Mouse (Mus musculus): Measurements from ENCODE around the gene Mvd. TPM values are rescaled to one million over a fixed set of nuclear protein-coding genes. Genes with fewer than 3 reads are reported as not detected.

Mvd gene
- total RNA-seq, 2 experiments from 2014 or later, result 20.1 to 20.3 TPM

- no peak for DNase-seq (ENCODE audit: low spot score in 2 of 2)
Measured at GRCm38 (mm10) chr8:122459218-122459900, 16.1 kb upstream of the Mvd start.

- DNase-seq (ENCODE audit: low spot score in 2 of 2), result no peak
Measured at GRCm38 (mm10) chr8:122457171-122457570, 13.9 kb upstream of the Mvd start.

GRCm38 (mm10) chr8:122454409-122454808 lies 11.2 kb upstream of the Mvd start:
- DNase-seq (ENCODE audit: low spot score in 2 of 2), result no peak

- DNase-seq (ENCODE audit: low spot score in 2 of 2), result no peak
Measured at GRCm38 (mm10) chr8:122452154-122452553, 8.9 kb upstream of the Mvd start.

GRCm38 (mm10) chr8:122451161-122451703 lies 8.0 kb upstream of the Mvd start:
- DNase-seq (ENCODE audit: low spot score in 2 of 2), result no peak

- DNase-seq (ENCODE audit: low spot score in 2 of 2), result no peak
Measured at GRCm38 (mm10) chr8:122445203-122445602, 2.0 kb upstream of the Mvd start.

- DNase-seq (ENCODE audit: low spot score in 2 of 2), result peak; percentile 78 to 80
Measured at GRCm38 (mm10) chr8:122444058-122444748, 981 bp upstream of the Mvd start.

- DNase-seq (ENCODE audit: low spot score in 2 of 2), result no peak
Measured at GRCm38 (mm10) chr8:122442781-122443180, 441 bp downstream of the Mvd start.

- no peak for DNase-seq (ENCODE audit: low spot score in 2 of 2)
Measured at GRCm38 (mm10) chr8:122442356-122442755, 866 bp downstream of the Mvd start.

GRCm38 (mm10) chr8:122441326-122441725 lies 1.9 kb downstream of the Mvd start:
- DNase-seq (ENCODE audit: low spot score in 2 of 2), result no peak

- no peak for DNase-seq (ENCODE audit: low spot score in 2 of 2)
Measured at GRCm38 (mm10) chr8:122439336-122439735, 3.9 kb downstream of the Mvd start.

- no peak for DNase-seq (ENCODE audit: low spot score in 2 of 2)
Measured at GRCm38 (mm10) chr8:122437708-122438331, 5.4 kb downstream of the Mvd start.

GRCm38 (mm10) chr8:122436586-122437125 lies 6.6 kb downstream of the Mvd start:
- no peak for DNase-seq (ENCODE audit: low spot score in 2 of 2)

GRCm38 (mm10) chr8:122436146-122436545 lies 7.1 kb downstream of the Mvd start:
- DNase-seq (ENCODE audit: low spot score in 2 of 2), result no peak

- no peak for DNase-seq (ENCODE audit: low spot score in 2 of 2)
Measured at GRCm38 (mm10) chr8:122435375-122435774, 7.8 kb downstream of the Mvd start.

- DNase-seq (ENCODE audit: low spot score in 2 of 2), result no peak
Measured at GRCm38 (mm10) chr8:122433269-122433905, 9.8 kb downstream of the Mvd start.

- peak; percentile 48 to 67 for DNase-seq (ENCODE audit: low spot score in 2 of 2)
Measured at GRCm38 (mm10) chr8:122432443-122433268, 10.6 kb downstream of the Mvd start, which contains the start of gene Cyba. Cyba (minus strand) TSS chr8:122432930.

- no peak for DNase-seq (ENCODE audit: low spot score in 2 of 2)
Measured at GRCm38 (mm10) chr8:122431694-122432442, 11.4 kb downstream of the Mvd start.

- no peak for DNase-seq (ENCODE audit: low spot score in 2 of 2)
Measured at GRCm38 (mm10) chr8:122430646-122431045, 12.6 kb downstream of the Mvd start.
